Mouse (Mus musculus): Measurements from ENCODE around the gene Ext2.
A peak's percentile ranks its signal among the peaks of the same experiment; 100 is the strongest.

The Ext2 gene

DNA sequence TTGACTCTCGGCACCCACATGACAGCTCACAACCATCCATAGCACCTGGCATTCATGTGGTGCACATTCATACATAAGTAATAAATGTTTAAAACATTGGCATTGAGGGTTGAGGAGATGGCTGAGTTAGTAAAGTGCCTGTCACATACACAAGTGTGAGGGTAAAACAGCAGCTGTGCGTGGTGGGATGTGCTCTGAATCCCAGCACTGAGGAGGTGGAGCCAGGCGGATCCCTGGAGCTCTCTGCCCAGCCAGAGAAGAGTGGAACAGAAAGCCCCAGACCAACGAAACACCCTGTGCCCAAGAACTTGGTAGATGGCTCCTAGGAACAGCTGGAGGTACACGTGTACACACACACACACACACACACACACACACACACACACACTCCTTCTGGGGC lies 156.9 kb downstream of the Ext2 start:
- no peak for DNase-seq

DNA sequence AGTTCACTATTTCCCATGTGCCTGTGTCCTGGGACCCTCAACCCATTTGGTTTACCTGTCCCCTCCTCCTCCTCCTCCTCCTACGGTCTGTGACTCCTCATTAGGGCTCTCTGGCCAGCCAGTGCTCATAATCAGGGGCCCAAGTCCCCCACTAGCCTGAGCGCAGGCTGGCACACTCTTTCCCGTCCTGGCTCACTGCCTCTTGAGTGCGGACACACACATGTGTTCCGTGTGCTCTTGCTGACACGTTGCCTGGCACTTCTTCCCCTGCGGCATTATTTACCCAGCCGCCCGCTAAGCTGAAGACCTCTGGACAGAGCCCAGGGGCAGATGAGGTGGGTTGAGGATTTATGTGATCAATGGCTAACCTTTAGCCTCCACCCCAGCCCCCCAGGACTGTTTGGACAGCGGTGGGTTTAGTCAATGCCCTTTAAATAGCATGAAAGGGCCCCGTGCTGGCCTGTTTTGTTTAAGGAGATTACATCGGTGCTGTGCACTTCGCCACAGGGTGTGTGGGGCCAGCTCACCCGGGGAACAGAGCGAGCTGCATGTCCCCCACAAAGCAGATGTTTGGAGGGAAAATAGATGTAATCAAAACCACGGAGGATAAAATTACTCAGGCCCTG lies 160.0 kb downstream of the Ext2 start:
- no peak for DNase-seq

DNA sequence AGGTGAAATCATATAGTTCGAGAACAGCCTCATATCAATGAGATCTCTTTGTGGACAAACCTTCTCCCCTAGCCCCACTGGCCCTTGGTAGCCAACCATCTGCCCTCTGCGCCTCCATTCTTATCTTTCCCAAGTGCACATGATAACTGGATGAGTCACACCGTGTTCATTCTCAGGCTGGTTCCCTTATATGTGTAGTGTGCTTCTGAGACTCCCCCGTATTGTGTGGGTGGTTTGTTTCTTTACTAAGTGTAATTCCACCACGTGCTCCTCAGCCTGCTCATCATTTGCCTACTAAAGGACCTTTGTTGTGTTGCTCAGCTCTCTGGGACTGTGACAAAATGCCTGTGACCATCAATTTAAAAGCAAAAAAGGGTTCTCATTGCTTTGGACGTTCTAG lies 161.3 kb downstream of the Ext2 start:
- DNase-seq: no peak

DNA sequence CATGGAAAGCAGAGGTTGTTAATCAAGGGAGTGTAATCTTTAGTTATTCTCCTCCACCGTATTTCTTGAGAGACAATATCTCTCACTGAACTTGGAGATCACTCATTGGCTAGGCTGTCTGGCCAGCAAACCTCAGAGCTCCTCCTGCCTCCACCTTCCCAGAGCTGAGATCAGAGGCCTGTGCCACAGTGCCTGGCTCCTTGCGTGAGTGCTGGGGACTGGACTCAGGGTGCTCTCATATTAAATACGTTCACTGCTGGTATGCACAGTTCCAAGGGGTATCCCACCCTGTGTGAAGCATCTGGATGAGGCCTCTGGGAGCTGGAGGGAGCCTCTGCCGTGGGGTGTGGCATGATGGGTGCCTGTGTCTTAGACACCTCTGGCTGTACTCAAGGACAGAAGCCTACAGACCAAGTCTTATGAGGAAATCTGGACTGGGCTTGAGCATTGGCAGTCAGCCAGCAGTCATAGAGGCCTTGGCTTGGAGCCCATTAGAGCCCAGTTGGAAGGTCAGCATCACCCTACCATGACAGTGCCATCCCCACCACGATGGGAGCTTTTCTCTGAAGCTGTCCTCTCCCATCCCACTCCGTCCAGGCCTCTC lies 162.6 kb downstream of the Ext2 start:
- DNase-seq: peak; percentile 47

DNA sequence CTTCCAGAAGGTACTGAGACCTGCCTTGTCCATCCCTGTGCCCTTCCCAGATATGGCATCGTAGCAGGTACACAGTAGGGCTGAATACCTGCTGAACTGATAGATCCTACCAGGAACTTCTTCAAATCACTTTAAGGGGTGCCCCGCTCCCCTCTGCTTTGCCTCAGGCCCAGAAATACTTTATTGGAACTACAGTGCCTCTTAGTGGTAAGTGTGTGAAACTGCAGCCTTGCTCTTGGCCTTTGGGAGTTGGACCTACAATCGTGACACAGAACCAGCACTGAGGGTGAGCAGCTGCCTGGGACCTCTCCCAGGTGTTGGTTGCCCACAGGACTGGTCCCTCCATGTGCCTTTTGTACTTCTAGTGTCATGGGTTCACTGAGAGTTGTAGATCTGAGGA lies 163.4 kb downstream of the Ext2 start:
- DNase-seq: peak; percentile 63

DNA sequence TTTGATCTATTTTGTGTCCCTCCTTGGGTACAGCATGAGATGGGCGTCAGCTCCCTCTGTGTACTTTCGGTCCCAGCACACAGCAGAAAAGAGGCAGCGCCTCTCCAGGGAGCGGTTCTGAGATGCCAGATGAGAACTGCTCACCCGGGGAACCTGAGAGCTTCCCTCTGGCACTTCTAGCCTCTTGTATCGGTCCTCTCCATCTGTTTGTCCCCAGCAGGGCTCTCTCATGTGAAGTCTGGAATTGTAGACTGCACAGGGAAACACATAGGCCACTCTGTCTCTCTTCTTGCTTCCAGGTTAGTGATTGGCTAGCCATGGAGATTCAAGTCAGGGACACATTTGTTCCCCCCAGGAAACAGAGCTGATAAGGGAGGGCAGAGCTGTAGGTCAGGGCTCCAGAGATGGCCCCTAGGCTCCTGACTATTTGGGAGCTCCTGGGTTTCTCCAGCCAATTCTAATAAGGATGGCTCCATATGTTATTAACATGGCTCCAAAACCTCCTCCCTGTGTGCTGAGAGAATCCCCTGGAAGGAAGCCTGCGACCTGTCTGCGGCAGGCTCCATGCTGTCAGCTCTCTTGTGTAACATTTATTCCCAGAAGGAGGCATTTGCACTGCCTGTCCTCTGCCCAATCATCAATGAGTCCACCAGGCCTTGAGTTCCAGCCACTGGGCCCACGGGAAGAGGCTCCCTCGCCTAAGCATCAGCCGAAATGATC lies 167.9 kb downstream of the Ext2 start:
- DNase-seq: no peak

DNA sequence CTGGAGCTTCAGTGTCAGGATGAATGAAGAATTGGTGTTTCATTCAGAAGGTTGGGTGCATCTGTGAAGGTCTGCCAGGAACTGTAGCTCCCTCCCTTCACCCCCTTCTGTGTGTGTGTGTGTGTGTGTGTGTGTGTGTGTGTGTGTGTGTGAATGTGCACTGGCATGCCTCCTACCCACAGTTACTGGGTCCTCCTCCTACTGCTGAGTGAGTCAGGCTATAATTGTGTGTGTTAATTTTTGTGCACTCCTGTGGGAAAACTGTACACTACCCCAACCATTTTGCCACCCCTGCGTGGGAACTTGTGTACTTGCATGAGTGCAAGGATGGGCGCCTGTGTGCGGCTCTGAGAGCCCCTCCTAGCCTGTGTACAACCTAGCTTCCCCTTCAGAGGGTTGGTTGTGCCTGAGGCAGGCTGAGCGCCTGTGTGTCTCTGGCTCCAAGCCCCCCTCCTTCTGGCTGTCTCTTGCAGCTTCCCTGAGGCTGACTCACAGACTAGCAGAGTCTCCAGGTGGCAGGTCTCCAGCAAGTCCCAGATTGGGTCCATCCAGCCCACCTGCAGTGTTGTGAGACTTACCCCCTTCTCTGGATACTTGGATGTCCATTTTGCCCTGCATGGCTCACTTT lies 173.0 kb downstream of the Ext2 start:
- DNase-seq: no peak

DNA sequence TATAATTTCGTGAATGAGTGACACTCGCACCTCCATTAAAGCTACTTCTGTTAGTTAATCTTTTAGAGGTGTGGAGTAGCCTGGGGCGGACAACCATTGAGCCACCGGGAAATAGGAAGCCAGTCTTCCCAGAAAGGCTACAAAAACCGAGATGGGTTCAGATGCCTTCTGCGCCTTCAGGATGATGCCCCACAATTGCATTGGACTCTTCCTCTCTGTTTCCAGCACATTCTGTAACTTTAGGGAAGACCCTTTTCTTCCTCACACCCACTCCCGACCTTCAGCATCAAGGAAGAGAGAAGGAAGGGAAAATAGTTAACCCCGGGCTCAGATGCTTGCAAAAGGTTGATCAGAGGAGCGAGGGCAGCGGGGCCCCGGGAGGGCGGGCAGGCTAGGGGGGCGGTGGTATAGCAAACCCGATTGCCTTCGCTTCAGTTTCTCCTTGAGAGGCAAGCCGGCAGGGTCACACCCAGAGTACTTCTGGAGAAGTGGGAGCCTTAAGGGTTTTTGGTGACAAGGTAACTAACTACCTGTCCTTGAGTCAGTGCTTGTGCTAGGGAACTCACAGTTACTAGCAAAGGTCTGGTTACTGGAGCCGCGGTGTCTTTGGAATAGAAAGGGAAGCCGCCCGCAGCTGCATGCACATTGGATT lies 174.3 kb downstream of the Ext2 start:
- no peak for DNase-seq

DNA sequence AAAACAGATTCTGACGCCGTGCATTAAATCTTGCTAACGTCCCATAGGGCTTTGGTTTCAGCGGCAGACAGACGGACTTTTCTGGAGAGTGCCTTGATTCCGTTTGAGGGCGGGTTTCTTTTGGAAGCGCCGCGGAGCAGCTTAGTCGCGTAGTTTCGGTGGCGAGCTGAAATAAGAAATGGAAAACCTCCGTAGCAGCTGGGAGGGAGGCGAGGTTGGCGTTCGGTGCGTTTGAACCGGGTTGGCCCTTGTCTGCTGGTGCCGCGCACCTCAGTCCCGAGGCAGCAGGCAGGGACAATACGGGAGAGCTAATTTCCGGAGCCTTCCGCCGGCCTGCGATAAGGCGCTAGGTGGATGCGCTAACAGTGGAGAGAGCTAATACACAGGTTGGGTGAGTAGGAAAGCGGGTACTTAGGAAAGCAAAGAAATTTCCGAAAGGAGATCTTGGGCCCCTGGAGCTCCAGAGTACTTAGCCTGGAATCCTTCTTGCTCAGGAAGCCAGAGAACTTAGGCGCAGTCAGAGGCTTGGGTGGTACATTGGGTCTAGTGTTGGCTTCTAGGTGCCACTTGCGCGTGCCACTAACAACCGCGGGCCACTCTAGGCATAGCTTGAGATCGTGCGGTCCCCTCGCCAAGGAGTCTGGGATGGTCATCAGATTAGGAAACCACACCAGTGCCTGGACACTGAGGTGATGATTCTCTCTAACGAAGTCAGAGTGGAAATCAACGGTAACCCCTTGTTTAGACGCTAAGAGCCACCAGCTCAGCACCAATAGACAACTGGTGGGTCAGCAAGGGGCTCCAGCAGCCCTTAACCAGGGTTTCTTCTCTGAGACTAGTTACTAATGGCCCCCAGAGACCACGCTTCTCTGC lies 175.1 kb downstream of the Ext2 start:
- DNase-seq: peak; percentile 55

DNA sequence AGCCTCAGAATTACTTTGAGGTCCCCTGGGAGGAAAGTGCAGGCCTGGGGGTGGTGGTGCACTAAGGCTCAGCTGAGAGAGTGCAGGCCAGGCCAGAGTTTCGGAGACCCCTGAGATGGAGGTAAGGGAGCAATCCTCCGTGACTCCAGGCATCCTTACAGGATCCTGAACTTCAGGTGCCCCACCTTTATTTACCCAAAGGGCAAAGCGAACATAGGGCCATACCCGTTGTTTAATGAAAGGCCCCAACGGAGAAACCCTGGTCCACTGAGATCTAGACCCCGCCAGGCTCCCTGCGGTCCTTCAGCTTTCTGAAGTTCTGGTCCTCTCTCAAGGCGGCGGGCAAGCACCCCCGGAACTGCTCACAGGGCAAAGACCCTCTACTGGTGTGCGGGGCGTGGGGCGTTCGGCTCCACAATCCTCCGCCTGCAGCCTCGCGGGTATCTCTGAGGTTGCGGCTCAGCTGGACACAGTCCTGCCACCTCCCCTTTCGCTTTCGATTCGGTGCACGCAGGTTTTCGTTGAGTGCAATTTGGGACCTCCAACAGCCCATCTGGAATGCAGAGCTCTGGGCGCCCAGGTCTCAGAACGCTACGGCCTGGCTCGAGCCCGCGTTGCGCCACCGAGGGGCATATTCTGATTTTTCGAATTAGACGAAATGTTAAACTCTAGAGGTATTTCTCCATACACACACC lies 176.6 kb downstream of the Ext2 start:
- peak; percentile 49 for DNase-seq

DNA sequence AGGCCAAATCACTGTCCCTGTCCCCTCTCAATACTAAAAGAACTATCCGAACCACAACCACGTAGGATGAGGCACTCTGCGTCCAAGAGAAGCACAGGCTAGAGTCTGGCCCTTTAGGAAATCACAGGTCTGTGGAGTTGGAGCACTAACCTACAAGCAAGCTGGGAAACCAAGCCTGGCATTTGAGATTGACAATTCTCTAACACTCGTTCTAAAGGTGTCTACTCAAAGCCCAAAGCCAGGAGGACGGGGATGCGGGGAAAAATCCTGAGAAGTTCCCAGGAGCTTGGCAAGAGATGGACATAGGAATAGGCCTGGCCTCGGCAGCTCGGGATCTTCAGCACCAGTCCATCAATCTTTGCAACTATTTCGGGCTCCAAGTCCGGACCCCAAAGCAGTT lies 177.2 kb downstream of the Ext2 start:
- DNase-seq: no peak

DNA sequence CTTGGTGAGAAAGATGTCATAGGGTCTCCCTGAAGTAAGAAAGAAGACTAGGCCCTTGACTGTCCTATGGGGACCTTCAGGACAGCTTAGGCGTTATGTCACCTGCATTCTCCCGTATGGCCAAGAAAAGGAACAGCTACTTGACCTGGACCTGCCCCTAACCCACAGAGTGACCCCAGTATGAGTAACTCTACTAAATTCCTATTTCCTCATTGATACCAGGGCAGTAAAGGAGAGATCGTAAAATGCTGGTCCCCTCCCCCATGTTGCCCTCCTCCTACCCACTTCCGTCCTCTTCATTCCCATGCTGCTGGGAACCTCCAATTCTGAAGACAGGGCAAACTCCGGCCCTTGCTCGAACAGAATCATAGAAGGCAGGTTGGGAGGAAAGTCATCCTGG lies 177.6 kb downstream of the Ext2 start:
- DNase-seq: no peak

DNA sequence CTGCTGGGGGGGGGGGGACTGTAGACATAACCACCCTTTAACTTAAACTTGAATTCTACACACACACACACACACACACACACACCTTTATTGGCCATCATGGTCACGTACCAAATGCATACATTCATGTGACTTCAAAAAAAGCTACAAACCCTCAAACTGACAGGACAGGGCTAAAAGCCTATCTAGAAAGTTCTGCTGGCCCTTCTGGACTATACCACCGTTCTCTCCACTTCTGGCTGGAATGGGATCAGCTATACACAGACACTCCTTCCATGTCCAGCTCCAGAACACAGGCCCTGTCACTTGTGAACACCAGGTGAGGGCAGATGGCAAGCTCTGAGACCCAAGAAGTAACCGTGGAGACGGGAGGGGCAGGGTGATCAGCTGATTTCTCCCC lies 178.1 kb downstream of the Ext2 start:
- DNase-seq: no peak

DNA sequence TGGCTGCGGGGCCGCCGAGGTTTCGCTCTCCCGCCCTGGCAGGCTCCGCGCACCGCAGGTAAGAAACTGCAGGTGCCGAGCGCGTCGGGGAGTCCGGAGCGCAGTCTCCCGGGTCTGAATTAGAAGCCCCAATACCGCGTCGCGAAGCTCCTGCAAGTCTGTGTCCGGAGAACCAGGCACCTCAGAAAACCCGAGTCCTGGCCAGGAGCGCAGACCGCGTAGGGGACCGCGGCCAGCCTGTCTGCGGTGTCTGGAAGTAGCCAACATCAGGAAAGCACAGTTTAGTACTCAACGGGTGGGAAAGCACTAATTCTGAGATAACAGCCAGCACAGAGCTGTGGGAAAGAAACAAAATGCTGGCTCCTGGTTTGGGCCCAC lies 179.0 kb downstream of the Ext2 start:
- DNase-seq: no peak

DNA sequence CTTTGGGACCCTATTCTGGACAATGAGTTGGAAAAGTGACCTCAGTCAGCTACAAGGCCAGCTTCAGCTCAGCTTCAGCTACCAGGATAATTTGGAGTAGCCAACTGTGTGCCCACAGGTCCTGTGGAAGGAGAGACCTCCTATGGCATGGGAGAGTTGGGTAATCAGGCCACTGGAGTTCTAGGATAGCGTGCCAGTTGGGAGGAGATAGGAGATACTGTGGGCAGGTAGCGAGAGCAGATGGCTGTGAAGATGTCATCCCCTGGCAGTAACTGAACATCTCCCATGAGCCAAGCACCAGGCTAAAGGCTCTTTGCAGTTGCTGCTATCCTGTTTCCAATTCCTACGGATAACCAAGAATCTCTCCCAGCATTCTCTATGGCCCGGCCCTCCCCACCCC lies 187.8 kb downstream of the Ext2 start:
- DNase-seq: no peak

DNA sequence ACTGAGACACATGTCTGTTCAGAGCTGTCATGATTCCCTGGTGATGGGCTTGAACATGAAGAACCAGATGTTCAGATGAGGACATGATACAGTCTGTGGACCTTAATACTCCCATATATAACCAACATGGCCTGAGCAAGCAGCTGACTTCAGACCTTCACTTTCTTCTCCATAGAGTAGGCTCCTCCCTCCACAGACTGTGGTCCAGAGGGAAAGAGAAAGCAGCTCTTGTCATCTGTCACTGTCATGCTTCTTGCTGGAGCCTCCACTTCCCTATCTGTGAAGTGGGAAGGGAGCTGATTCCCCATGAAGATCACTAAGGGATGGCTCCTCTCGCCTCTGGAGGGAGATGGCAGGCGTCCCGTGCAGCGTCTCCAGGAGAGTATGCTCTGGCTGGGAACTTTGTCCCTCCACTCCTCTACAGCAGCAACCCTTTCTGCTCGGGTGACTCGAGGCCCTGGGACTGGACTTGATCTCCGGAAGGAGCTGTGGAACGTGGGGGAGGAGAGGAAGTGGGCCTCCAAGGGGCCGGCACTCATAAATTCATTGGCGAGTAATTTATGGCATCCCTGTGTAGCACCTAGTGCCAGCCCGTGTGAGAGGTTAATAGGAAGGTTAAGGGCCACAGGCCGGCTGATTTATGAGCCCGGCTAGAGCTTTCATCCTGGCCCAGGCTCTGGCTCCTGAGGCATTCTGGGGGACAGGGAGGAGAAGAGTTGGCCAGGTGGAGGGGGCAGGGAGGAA lies 197.5 kb downstream of the Ext2 start:
- DNase-seq: no peak

DNA sequence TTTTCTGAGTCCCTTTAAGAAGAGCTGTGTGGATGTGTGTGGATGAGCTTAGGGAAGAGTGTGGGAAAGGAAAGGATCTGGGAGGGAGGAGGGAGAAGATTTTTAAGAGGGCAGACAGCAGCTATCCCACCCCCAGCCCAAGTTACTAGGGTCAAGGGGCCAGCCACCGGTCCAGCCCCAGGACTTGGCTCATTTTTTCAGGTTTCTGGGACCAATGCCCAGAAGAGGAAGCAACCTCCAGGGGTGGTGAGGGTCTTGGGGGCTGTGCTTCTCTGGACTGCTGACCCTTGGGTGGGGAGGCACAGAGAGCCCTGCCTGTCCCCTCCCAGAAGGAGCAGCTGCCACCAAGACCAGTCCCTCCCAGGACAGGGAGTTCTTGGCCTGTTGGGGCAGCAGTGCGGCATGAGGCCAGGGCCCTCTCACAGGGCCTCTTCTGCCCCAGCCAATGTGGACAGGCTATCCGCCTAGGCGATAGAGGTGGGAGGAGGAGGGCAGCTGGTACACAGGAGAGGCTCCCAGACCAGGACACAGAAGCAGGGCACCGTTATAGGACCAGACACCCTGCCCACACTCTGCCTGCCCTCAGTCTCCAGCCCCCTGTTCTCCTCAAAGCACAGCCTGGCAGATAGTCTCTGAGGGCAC lies 203.0 kb downstream of the Ext2 start:
- peak; percentile 66 for DNase-seq

DNA sequence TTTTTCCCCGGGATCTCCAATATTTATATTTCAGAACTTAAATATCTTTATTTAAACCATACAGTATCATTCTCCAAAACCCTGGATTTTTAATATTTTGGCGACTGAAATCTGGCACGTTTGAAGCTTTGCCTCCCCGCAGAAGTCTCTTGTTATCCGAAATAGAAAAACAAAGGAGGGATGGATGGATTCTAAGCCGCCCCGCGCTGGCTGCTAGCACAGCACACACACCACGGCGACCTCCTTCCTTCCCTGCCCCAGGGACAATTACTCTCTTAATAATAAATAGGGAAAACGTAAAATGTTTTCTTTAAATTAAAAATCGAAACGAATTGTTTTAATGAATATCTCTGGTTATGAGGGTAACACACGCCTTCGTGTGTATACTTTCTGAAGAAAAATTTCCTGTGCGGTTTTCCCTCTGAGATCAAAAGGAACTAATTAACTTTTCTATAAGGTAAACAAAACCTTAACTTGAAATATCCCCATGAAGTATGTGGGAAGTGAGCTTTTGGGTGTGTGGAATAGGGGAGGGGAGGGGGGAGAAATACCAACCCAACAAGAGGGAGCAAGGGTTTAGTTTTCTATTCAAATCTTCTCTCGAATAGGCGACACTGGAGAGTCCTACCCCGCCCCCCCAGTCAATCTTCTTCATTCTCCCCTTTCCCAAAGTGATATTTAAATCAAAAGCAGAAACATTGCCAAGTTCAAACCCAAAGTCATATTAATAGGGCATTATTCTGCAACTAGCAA lies 203.7 kb downstream of the Ext2 start:
- DNase-seq: no peak

DNA sequence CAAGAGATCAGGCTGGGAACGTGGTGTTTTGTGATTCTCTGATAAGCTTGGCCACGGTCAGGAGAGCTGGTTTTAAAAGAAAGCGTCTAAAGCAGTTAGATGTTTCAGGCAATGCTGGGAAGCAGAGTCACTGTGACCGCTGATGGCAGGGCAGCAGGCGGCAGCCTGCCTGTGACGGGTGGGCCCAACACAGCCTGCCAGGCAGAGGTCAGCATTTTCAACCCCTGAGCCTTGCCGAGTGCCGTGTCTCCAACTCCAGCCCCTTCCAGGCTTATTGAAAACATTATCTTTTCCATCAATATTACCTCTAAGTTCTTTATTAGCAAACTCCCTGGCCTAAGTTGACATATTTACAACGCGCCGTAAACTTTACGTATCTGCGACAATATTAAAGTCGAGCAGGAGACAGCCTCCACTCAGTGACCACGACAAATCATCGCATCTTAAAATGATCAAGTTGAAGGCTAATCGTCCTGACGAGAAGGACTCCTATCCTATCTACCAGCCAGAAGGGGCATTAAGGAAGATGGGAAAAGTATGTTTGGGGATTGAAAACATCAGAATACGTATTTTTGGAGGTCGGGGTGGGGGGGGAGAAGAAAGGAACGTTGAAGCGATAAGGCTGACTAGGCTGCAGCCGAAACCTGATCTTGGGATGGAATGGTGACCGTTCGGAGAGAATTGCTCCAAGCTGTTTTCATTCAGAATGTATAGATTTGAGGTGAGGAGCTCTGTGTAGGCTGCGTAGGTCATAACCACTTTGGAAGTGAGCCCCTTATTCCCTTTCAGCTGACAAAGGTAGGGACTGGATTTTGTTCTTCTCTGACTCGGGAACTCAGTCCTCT lies 206.3 kb downstream of the Ext2 start:
- DNase-seq: no peak

All from retina, postnatal 1 day (tissue).